Mouse (Mus musculus) E14TG2a.4 (cell line): ENCODE data around the gene Syngr3.

Source experiments
- CTCF ChIP-seq: conservative IDR thresholded peaks from 2 replicates; pipeline ENCODE4 v1.5.1; 2014; ENCODE audit warnings: low read length
- NANOG ChIP-seq: IDR thresholded peaks from 2 replicates; pipeline ENCODE4 v1.6.1; 2014; ENCODE audit warnings: borderline replicate concordance, low read length, mixed read lengths
- POU5F1 ChIP-seq: IDR thresholded peaks from 2 replicates; pipeline ENCODE4 v1.6.1; 2014; ENCODE audit warnings: low read length, borderline replicate concordance

DNA sequence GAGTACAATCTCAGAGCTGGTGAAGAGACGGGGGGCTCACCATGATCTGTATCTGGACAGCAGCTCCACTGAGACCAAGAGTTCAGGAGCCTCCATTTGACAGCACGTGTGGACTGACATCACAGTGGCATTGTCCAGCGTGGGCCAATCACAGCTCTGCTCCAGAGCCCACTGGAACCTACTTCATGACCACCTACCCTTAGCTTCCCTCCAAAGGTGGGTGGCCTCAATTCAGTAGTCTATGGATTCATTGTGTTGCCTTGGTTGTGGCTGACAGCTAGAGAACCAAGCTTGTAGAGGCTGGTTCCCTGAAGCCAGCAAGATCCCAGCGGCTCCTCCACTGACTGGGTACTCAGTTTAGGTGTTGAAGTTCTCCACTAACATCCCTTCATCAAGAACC, 28.2 kb upstream of the Syngr3 start, which contains the start of the genes Rnf151 and Rps2:
- TF ChIP-seq CTCF (no peak), NANOG (no peak), POU5F1 (no peak)
